Mouse (Mus musculus): ENCODE results near the gene Nr2f1.
"Not testable (repeated sequence)": the region's sequence is repeated elsewhere in the genome, so short reads cannot be mapped to it uniquely, and the experiment has no call there.

The Nr2f1 gene

GRCm38 (mm10) chr13:78199642-78200160, at the start of gene Nr2f1:
Nr2f1 (minus strand) TSS chr13:78199757.
- DNase-seq (ENCODE audit: low read depth) = no peak

- no peak for DNase-seq (ENCODE audit: low read depth)
Observed at GRCm38 (mm10) chr13:78221680-78222079, 22.1 kb upstream of the Nr2f1 start.

GRCm38 (mm10) chr13:78220238-78220637, 20.7 kb upstream of the Nr2f1 start:
- not testable (repeated sequence) for DNase-seq (ENCODE audit: low read depth)

- DNase-seq (ENCODE audit: low read depth) = no peak
Observed at GRCm38 (mm10) chr13:78215223-78215622, 15.7 kb upstream of the Nr2f1 start.

- DNase-seq (ENCODE audit: low read depth) = no peak
Observed at GRCm38 (mm10) chr13:78213155-78213554, 13.6 kb upstream of the Nr2f1 start.

GRCm38 (mm10) chr13:78212111-78212510, 12.6 kb upstream of the Nr2f1 start:
- DNase-seq (ENCODE audit: low read depth) = no peak

- DNase-seq (ENCODE audit: low read depth) = no peak
Observed at GRCm38 (mm10) chr13:78211231-78212010, 11.9 kb upstream of the Nr2f1 start.

- DNase-seq (ENCODE audit: low read depth) = no peak
Observed at GRCm38 (mm10) chr13:78210748-78211089, 11.2 kb upstream of the Nr2f1 start.

GRCm38 (mm10) chr13:78210029-78210747, 10.6 kb upstream of the Nr2f1 start:
- DNase-seq (ENCODE audit: low read depth) = no peak

- DNase-seq (ENCODE audit: low read depth) = no peak
Observed at GRCm38 (mm10) chr13:78209611-78210028, 10.1 kb upstream of the Nr2f1 start.

GRCm38 (mm10) chr13:78208689-78209410, 9.3 kb upstream of the Nr2f1 start:
- no peak for DNase-seq (ENCODE audit: low read depth)

- DNase-seq (ENCODE audit: low read depth) = no peak
Observed at GRCm38 (mm10) chr13:78207796-78208645, 8.5 kb upstream of the Nr2f1 start.

- no peak for DNase-seq (ENCODE audit: low read depth)
Observed at GRCm38 (mm10) chr13:78206891-78207430, 7.4 kb upstream of the Nr2f1 start.

- no peak for DNase-seq (ENCODE audit: low read depth)
Observed at GRCm38 (mm10) chr13:78205426-78205825, 5.9 kb upstream of the Nr2f1 start.

- DNase-seq (ENCODE audit: low read depth) = no peak
Observed at GRCm38 (mm10) chr13:78203348-78204061, 3.9 kb upstream of the Nr2f1 start.

- no peak for DNase-seq (ENCODE audit: low read depth)
Observed at GRCm38 (mm10) chr13:78202574-78203347, 3.2 kb upstream of the Nr2f1 start.

GRCm38 (mm10) chr13:78201871-78202565, 2.5 kb upstream of the Nr2f1 start:
- no peak for DNase-seq (ENCODE audit: low read depth)

GRCm38 (mm10) chr13:78200991-78201870, 1.7 kb upstream of the Nr2f1 start:
- peak; percentile 38 for DNase-seq (ENCODE audit: low read depth)

All from c-Kit-positive CD71-negative TER-119-negative erythroid progenitor cells, embryonic 14.5 days (primary cell).